Mouse (Mus musculus) cerebellum, postnatal 25 days (tissue): ENCODE results near the gene Rfx8.
A peak's percentile ranks its signal among the peaks of the same experiment; 100 is the strongest.

ENCODE experiments used
- DNase-seq, 2 experiments: peaks; one replicate each; pipeline ENCODE4 v3.0.0; 2021; ENCODE audit warnings: mixed read lengths in 2 of 2

Rfx8 gene

DNA sequence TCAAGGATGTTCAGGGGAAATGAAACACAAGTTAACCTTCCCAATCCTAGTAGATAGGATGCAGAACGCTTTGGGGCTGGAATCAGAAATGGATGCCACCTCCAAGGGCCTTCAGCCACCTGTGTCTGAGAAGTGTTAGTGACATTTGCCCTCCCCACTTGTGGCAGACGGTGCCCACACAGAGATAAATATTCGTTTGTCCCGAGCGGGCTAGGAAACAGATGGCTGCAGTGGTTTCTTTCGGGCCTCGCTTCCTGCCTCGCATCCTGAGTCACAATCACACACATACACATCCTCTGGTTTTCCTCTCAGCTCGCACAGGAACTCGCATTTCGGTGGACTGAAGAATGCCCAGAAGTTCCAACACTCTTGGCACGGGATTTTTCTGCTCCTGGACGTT, 13.5 kb upstream of the Rfx8 start:
- peak; percentile 37 to 50 for DNase-seq

GRCm38 (mm10) chr1:39733876-39734275, 13.1 kb upstream of the Rfx8 start:
- no peak for DNase-seq

DNA sequence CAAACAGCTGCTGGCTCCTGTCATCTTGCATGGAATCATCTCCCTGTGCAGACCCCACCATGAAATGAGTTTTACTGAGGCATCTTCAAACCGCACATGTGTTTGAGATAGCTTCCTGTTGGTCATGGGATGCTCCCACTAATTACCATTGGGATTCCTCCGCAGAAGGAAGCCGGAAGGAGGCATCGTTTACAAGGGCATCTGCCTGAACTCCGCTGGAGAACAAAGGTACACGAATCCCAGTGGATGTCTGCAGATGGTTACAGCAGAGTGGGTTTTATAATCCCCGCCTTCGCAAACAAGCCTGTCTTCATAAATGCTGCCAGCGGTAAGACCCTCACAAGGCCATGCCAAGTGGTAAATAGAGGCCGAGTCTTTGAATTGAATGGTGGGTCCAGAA, 11.3 kb upstream of the Rfx8 start:
- DNase-seq = no peak

- DNase-seq = no peak
Measured at GRCm38 (mm10) chr1:39731543-39731942, 10.7 kb upstream of the Rfx8 start.

- DNase-seq = no peak
Measured at GRCm38 (mm10) chr1:39730868-39731267, 10.1 kb upstream of the Rfx8 start.

DNA sequence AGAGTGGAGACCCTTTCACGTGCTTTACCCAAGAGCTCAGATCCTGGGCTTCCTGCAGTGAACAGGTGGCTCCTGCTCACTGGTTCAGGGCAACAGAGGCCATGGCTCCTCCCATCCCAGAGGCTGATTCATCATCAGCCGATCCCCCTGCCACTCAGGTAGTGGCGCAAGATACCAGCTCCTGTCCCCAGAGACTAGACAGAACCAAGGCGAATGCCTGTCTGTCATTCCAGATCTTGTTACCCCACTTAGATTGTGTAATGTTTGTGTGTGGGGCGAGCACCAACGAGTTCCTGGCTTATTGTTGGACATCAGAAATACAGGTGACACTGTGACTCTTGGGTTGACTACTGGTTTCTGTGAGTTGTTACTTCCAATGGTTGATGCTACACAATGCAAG, 9.1 kb upstream of the Rfx8 start:
- no peak for DNase-seq

DNA sequence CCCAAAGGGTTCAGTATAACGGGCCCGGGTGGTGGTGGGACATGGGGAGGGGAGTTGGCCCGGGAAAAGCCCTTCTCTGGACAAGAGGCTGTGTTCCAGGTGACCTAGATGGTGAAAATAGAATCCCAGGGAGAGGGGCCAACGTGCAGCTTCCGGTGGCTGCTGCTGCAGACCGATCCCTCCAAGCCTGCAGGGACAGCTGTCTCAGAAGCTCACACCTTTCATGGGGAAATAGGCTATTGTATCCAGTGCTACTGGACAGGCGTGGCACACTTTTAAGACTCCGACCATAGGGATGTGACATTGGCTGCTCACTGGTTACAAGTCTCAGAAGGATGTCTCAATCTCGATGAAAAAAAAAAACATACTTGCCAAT, 542 bp upstream of the Rfx8 start:
- peak; percentile 29 to 30 for DNase-seq

GRCm38 (mm10) chr1:39720186-39720585, 611 bp downstream of the Rfx8 start:
- no peak for DNase-seq

GRCm38 (mm10) chr1:39715551-39715950, 5.2 kb downstream of the Rfx8 start:
- DNase-seq = no peak

GRCm38 (mm10) chr1:39714729-39715128, 6.1 kb downstream of the Rfx8 start:
- no peak for DNase-seq

GRCm38 (mm10) chr1:39713842-39714658, 6.7 kb downstream of the Rfx8 start:
- DNase-seq = peak in 1 of 2 experiments; percentile 20

GRCm38 (mm10) chr1:39713300-39713699, 7.5 kb downstream of the Rfx8 start:
- DNase-seq = no peak

DNA sequence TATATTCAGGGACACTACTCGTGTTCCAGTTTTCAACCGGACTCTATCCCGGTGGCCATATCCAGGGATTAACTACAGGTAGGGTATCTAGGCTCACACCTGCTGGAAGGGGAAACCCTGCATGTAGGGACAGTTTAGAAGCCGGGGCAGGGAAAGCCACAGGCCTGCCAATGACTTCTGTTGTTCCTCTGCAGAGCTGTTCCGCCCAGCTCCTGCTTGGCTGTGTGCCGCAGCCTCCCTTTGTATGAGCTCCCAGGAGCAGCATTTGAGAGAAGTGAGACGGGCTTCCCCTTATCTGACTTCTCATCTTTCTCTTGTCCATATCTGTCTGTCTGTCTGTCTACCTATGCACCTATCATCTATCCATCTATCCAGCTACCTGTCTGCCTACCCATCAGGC, 8.5 kb downstream of the Rfx8 start:
- peak; percentile 27 to 63 for DNase-seq

- no peak for DNase-seq
Measured at GRCm38 (mm10) chr1:39710604-39711003, 10.2 kb downstream of the Rfx8 start.

DNA sequence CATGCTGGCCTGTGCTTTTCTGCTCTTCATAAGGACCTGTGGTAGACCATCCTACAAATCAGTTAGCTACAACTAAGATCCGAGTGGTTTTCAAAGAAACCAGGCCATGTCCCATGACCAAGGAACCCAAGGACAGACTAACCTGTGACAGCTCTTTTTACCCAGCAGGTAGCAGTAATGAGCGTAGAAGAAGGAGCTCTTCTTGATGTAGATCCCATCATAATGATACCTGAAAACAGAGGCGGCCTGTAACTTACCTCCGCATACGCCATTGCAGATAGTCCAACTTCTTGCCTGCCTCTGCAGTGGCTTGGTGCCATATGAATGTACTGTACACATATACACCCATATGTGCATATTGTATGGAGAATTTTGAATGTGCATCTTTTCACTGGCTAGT, 10.8 kb downstream of the Rfx8 start:
- no peak for DNase-seq

- no peak for DNase-seq
Measured at GRCm38 (mm10) chr1:39708778-39709177, 12.0 kb downstream of the Rfx8 start.

DNA sequence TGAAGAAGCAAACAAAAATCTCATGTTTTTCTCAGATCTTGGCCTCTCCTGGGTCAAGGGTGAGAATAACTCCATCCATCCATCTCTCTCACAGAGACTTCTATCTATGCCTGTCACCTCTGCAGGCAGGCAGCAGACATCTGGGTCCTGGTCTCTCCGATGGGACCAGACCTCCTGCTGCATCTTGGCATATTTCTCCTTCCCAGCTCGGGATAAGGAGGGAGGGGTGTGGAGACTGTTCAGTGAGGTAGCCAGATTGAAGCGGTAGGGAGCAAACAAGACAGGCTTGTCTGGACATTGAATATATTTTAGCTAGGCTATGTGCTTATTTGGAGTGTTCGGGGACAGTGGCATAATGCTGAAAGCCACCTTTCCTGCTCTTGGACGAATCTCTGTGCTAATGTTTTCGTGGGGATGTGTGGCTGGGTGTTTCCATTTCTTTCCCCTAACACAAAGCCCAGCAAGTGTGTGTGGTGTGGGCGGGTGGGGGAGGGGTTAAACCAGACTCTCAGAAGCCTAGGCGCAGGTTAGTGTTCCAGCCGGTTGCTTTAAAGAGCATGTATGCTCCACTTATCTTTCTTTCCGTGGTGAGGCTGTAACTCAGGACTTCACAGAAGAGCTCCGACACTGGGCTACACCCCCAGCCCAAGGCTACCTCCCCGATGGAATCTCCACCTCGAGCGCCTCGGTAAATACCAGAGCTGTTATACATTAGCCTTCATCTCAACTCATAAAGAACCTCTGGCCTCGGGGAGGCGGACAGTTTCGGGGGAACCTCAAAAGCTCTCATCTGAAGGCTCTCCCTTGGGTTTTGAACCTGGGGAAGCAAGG, 18.4 kb downstream of the Rfx8 start:
- no peak for DNase-seq

GRCm38 (mm10) chr1:39701274-39701602, 19.6 kb downstream of the Rfx8 start:
- DNase-seq = no peak

GRCm38 (mm10) chr1:39700599-39701273, 20.1 kb downstream of the Rfx8 start:
- DNase-seq = no peak

- DNase-seq = no peak
Measured at GRCm38 (mm10) chr1:39698456-39698855, 22.3 kb downstream of the Rfx8 start.

DNA sequence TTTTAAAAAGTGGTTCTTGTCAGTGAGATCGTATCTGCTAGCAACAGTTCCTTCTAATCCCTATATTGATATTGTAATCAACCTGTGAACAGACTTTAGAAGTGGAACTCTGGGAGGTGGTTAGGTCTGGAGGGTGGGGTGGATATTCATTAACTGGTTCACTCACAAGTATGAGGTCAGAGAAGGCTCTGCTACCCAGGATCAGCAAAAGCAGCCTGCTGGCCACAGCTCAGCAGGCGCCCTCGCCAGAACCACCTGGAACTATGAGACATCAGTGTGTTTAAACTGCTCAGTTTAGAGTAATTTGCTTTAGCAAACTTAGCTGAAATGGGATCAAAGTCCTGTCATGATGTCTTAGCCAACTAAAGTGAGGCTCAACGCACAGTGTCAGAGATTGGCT, 25.6 kb downstream of the Rfx8 start:
- no peak for DNase-seq

GRCm38 (mm10) chr1:39694756-39695155, 26.0 kb downstream of the Rfx8 start:
- DNase-seq = no peak

GRCm38 (mm10) chr1:39691974-39692373, 28.8 kb downstream of the Rfx8 start:
- no peak for DNase-seq

- DNase-seq = no peak
Measured at GRCm38 (mm10) chr1:39691061-39691460, 29.7 kb downstream of the Rfx8 start.
